Mouse (Mus musculus): ENCODE measurements around the gene AC170998.1. TPM values are rescaled to one million over a fixed set of nuclear protein-coding genes. Genes with fewer than 3 reads are reported as not detected.

AC170998.1 gene
- total and polyA plus RNA-seq, 3 experiments = 0.27 to 0.52 TPM; not detected in 1

- Histone ChIP-seq H3K27ac (no peak overlapping the region), H3K9ac (ENCODE audit: low read depth, low read length) (no peak overlapping the region), H3K4me3 (no peak overlapping the region), H3K27me3 (ENCODE audit: control insufficient read depth, insufficient read depth, low read length) (no peaks in the 10 kb centered on the region), H3K79me2 (replicated peaks; ENCODE audit: control insufficient read depth, insufficient read depth, low read length) (peaks cover 17% of the 10 kb centered on the region), H3K36me3 (ENCODE audit: control insufficient read depth, insufficient read depth, low read length) (peaks cover 27% of the 10 kb centered on the region), H3K4me1 (ENCODE audit: control insufficient read depth, insufficient read depth, low read length) (peaks cover 28% of the 10 kb centered on the region)
- WGBS = 78% methylated on average over 2 of the region's 2 CpGs
- DNase-seq = no peak
- intact Hi-C loops (cut with DNase I) = no loop called here
- TF ChIP-seq EP300 (IDR thresholded peaks at IDR 0.05; ENCODE audit: insufficient read depth, low read depth, low read length) = no peak
- no peak for TF ChIP-seq CTCF (IDR thresholded peaks at IDR 0.05)
- TF ChIP-seq POLR2A (IDR thresholded peaks at IDR 0.05; ENCODE audit: insufficient read depth, low read depth, low read length) = no peak
Observed at GRCm38 (mm10) chr17:28707816-28708215, 18.1 kb upstream of the AC170998.1 start.

GRCm38 (mm10) chr17:28708989-28709388 is 16.9 kb upstream of the AC170998.1 start:
- Histone ChIP-seq H3K4me1 (ENCODE audit: control insufficient read depth, insufficient read depth, low read length) (peaks cover 28% of the 10 kb centered on the region), H3K27ac (peak overlapping the region; percentile 36; the same call in 1 of the 2 replicates), H3K79me2 (replicated peaks; ENCODE audit: control insufficient read depth, insufficient read depth, low read length) (peaks cover 17% of the 10 kb centered on the region), H3K4me3 (no peak overlapping the region), H3K27me3 (ENCODE audit: control insufficient read depth, insufficient read depth, low read length) (no peaks in the 10 kb centered on the region), H3K9ac (ENCODE audit: low read depth, low read length) (no peak overlapping the region), H3K36me3 (ENCODE audit: control insufficient read depth, insufficient read depth, low read length) (peaks cover 23% of the 10 kb centered on the region)
- intact Hi-C loops (cut with DNase I) = no loop called here
- TF ChIP-seq EP300 (IDR thresholded peaks at IDR 0.05; ENCODE audit: insufficient read depth, low read depth, low read length) (no peak), POLR2A (IDR thresholded peaks at IDR 0.05; ENCODE audit: insufficient read depth, low read depth, low read length) (no peak), CTCF (IDR thresholded peaks at IDR 0.05) (no peak)
- 1% methylated on average over 2 of the region's 2 CpGs for WGBS
- no peak for DNase-seq

GRCm38 (mm10) chr17:28709552-28710290 is 16.2 kb upstream of the AC170998.1 start:
- 87% methylated on average over 8 of the region's 8 CpGs for WGBS
- intact Hi-C loops (cut with DNase I) = loop anchor here (2.0 kb wide), 1 partner anchor 17 kb away; no protein-coding TSS in a partner anchor
- DNase-seq = no peak

GRCm38 (mm10) chr17:28710291-28710688 is 15.6 kb upstream of the AC170998.1 start:
- no peaks in the 10 kb centered on the region for H3K27me3 ChIP-seq (ENCODE audit: control insufficient read depth, insufficient read depth, low read length)
- peaks cover 15% of the 10 kb centered on the region for H3K79me2 ChIP-seq (replicated peaks; ENCODE audit: control insufficient read depth, insufficient read depth, low read length)
- WGBS = 85% methylated on average over 8 of the region's 8 CpGs
- H3K9ac ChIP-seq (ENCODE audit: low read depth, low read length) = no peak overlapping the region
- no peak for TF ChIP-seq EP300 (IDR thresholded peaks at IDR 0.05; ENCODE audit: insufficient read depth, low read depth, low read length)
- TF ChIP-seq CTCF (IDR thresholded peaks at IDR 0.05) = no peak
- TF ChIP-seq POLR2A (IDR thresholded peaks at IDR 0.05; ENCODE audit: insufficient read depth, low read depth, low read length) = no peak
- DNase-seq = no peak
- peaks cover 26% of the 10 kb centered on the region for H3K4me1 ChIP-seq (ENCODE audit: control insufficient read depth, insufficient read depth, low read length)
- H3K27ac ChIP-seq = no peak overlapping the region
- H3K36me3 ChIP-seq (ENCODE audit: control insufficient read depth, insufficient read depth, low read length) = peaks cover 21% of the 10 kb centered on the region
- intact Hi-C loops (cut with DNase I) = loop anchor here (2.0 kb wide), 1 partner anchor 17 kb away; no protein-coding TSS in a partner anchor
- no peak overlapping the region for H3K4me3 ChIP-seq

More at GRCm38 (mm10) chr17:28709552-28710290, 16.2 kb upstream of the AC170998.1 start:
- TF ChIP-seq EP300 (IDR thresholded peaks at IDR 0.05; ENCODE audit: insufficient read depth, low read depth, low read length) (no peak), CTCF (IDR thresholded peaks at IDR 0.05) (no peak), POLR2A (IDR thresholded peaks at IDR 0.05; ENCODE audit: insufficient read depth, low read depth, low read length) (no peak)
- Histone ChIP-seq H3K27ac (no peak overlapping the region; the same call in 1 of the 2 replicates), H3K36me3 (ENCODE audit: control insufficient read depth, insufficient read depth, low read length) (peaks cover 23% of the 10 kb centered on the region), H3K27me3 (ENCODE audit: control insufficient read depth, insufficient read depth, low read length) (no peaks in the 10 kb centered on the region), H3K4me3 (no peak overlapping the region), H3K79me2 (replicated peaks; ENCODE audit: control insufficient read depth, insufficient read depth, low read length) (peaks cover 17% of the 10 kb centered on the region), H3K9ac (ENCODE audit: low read depth, low read length) (no peak overlapping the region), H3K4me1 (ENCODE audit: control insufficient read depth, insufficient read depth, low read length) (peaks cover 28% of the 10 kb centered on the region)

GRCm38 (mm10) chr17:28711237-28711636 is 14.6 kb upstream of the AC170998.1 start:
- Histone ChIP-seq H3K36me3 (ENCODE audit: control insufficient read depth, insufficient read depth, low read length) (peaks cover 21% of the 10 kb centered on the region), H3K4me1 (ENCODE audit: control insufficient read depth, insufficient read depth, low read length) (peaks cover 26% of the 10 kb centered on the region), H3K27me3 (ENCODE audit: control insufficient read depth, insufficient read depth, low read length) (no peaks in the 10 kb centered on the region), H3K9ac (ENCODE audit: low read depth, low read length) (no peak overlapping the region), H3K27ac (no peak overlapping the region), H3K79me2 (replicated peaks; ENCODE audit: control insufficient read depth, insufficient read depth, low read length) (peaks cover 13% of the 10 kb centered on the region), H3K4me3 (no peak overlapping the region)
- WGBS = 85% methylated on average over 6 of the region's 6 CpGs
- no peak for DNase-seq
- intact Hi-C loops (cut with DNase I) = loop anchor here (2.0 kb wide), 1 partner anchor 18 kb away; no protein-coding TSS in a partner anchor
- TF ChIP-seq EP300 (IDR thresholded peaks at IDR 0.05; ENCODE audit: insufficient read depth, low read depth, low read length) (no peak), POLR2A (IDR thresholded peaks at IDR 0.05; ENCODE audit: insufficient read depth, low read depth, low read length) (no peak), CTCF (IDR thresholded peaks at IDR 0.05) (no peak)

- no peak for DNase-seq
Observed at GRCm38 (mm10) chr17:28712305-28712704, 13.6 kb upstream of the AC170998.1 start.

More at GRCm38 (mm10) chr17:28712305-28712704, 13.6 kb upstream of the AC170998.1 start:
- Histone ChIP-seq H3K4me3 (0 out of 2 replicates have a peak overlapping the region, but pooled peaks have one; percentile 6), H3K36me3 (ENCODE audit: control insufficient read depth, insufficient read depth, low read length) (peaks cover 17% of the 10 kb centered on the region), H3K27me3 (ENCODE audit: control insufficient read depth, insufficient read depth, low read length) (no peaks in the 10 kb centered on the region), H3K79me2 (replicated peaks; ENCODE audit: control insufficient read depth, insufficient read depth, low read length) (peaks cover 11% of the 10 kb centered on the region), H3K27ac (no peak overlapping the region), H3K9ac (ENCODE audit: low read depth, low read length) (no peak overlapping the region), H3K4me1 (ENCODE audit: control insufficient read depth, insufficient read depth, low read length) (peaks cover 22% of the 10 kb centered on the region)
- 14% methylated on average over 6 of the region's 6 CpGs for WGBS
- no peak for TF ChIP-seq POLR2A (IDR thresholded peaks at IDR 0.05; ENCODE audit: insufficient read depth, low read depth, low read length)
- no peak for TF ChIP-seq EP300 (IDR thresholded peaks at IDR 0.05; ENCODE audit: insufficient read depth, low read depth, low read length)
- TF ChIP-seq CTCF (IDR thresholded peaks at IDR 0.05) = no peak
- intact Hi-C loops (cut with DNase I) = no loop called here

All from heart, adult 2 months (tissue).